Mouse (Mus musculus) left cerebral cortex, adult 2 months (tissue): Measurements from ENCODE around the gene Fam234b. TPM values are rescaled to one million over a fixed set of nuclear protein-coding genes. Genes with fewer than 3 reads are reported as not detected.
A peak's percentile ranks its signal among the peaks of the same experiment; 100 is the strongest.

ENCODE experiments used
- DNase-seq, 2 experiments: peaks; one replicate each; pipeline ENCODE4 v3.0.0; 2021 to 2022; ENCODE audit warnings: low spot score in 2 of 2, mixed read lengths in 1 of 2; ENCODE audit errors: extremely low spot score in 1 of 2
- H3K27ac ChIP-seq: fragments of 200-600 bp; 2 replicates; pipeline ENCODE4 v1.8.1; 2022
- H3K4me3 ChIP-seq: fragments of 200-600 bp; 2 replicates; pipeline ENCODE4 v1.8.1; 2022
- CTCF ChIP-seq: fragments of 200-600 bp; IDR thresholded peaks from 2 replicates; pipeline ENCODE4 v1.8.1; 2022; ENCODE audit warnings: antibody characterized with exemption, mild to moderate bottlenecking, moderate library complexity
- intact Hi-C: fragments of 180-260 bp; cut with DNase I; formaldehyde crosslinking; loops from one replicate; pipeline ENCODE4 v1.15.1; 2025
- total RNA-seq, 2 experiments: library from RNA; stranded (reverse); gene quantifications; 2 replicates each; pipeline ENCODE4 v1.2.3; 2021

Gene Fam234b
- total RNA-seq, 2 experiments from 2014 or later, result 167 to 178 TPM

DNA sequence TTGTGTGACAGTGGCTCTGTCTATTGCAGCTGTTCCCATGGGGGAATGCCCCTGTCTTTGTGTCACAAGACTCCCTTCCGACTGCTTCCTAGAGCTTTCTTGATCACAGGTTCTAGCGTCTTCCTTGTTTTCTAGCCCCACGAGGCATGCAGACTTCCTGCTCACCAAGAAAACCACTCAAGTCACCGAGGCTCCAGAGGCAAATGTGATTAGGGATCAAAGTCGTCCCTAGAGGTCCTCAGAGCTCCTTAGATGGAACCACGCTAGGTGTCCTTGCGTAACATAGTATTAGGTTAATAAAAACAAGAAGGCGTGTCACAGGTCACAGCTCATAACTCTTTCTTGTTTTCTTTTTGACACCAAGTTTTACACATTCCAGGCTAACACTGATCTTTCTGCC lies 13.8 kb upstream of the Fam234b start:
- Histone ChIP-seq H3K27ac (no peak overlapping the region), H3K4me3 (no peak overlapping the region)
- intact Hi-C loops, result no loop called here
- peak; percentile 15 for TF ChIP-seq CTCF
- no peak for DNase-seq

DNA sequence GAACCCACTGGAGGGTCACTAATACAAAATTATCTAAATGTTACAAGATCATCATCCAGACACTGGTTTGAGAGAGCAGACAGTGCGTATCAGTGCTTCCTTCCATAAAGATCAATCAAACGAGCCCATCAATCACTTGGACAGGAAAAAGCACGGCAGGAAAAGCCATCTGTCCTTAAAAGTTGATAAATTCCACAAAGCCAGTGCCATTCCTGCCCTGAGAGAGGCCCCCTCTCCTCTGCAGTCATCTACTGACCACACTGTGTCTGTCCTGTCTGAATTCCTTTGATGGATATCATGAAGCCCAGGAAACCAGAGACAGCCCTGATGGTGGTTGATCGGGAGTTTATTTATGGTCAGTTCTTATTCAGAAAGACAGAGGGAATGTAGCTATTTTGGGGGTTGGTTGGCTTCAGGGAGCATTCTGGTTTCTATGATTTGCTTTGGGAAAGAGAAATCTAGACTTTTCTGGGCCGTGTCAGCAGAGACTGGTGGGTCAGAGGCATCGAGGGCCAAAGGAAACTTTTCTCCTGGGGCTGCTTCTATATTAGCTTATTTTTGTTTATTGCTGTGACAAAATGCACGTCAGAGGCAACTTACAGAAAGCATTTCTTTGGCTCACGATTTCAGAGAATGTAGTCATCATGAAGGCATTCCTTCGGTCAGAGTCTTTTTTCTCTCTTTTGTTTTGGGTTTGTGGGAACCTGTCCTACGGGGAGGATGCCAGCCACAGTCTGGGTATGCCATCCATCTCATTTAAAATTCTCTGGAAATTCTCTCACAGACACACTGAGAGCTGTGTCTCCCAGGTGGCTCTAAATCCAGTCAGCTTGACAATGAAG lies 10.5 kb upstream of the Fam234b start:
- intact Hi-C loops, result no loop called here
- no peak overlapping the region for H3K27ac ChIP-seq

DNA sequence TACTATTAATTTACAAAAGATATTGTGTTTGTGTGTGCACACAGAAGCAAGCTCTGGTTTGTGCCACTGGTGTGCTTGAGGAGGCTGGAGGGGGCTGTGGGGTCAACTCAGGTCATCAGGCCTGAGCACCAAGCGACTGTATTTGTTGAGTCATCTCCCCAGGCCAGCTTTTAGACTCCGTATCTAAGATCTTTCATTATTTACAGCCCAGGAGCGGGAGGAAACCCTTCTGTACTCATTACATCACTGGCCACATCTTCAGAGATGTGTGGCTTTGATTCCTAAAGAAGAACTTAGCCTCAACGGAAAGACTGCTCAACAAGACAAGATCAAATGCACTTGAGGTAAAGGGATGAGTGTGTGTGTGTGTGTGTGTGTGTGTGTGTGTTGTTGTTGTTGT lies 9.1 kb upstream of the Fam234b start:
- DNase-seq, result no peak
- intact Hi-C loops, result no loop called here
- no peak for TF ChIP-seq CTCF
- Histone ChIP-seq H3K4me3 (no peak overlapping the region), H3K27ac (no peak overlapping the region)

More for the DNA sequence above, 10.5 kb upstream of the Fam234b start:
- no peak overlapping the region for H3K4me3 ChIP-seq
- no peak for TF ChIP-seq CTCF
- no peak for DNase-seq

DNA sequence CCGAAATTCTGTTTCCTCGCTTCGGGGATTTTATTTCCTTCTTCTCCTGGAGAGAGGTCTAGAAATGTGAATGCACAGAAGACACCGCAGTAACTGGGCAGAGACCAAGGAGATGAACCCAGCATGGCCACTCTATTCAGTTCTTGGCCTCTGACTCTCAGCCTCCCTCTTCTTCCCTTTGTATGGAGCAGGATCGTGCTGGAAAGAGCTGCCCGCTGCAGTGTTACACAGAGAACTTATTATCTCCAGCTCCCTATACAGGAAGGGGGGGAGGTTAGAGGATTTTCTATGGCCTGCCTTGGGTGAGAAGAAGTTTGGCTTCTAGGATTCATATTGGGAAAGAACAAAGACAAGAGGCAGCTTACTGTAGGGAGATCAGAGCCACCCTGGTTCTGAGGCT lies 7.7 kb upstream of the Fam234b start:
- intact Hi-C loops, result no loop called here
- H3K4me3 ChIP-seq, result no peak overlapping the region
- TF ChIP-seq CTCF, result no peak
- no peak overlapping the region for H3K27ac ChIP-seq
- no peak for DNase-seq

DNA sequence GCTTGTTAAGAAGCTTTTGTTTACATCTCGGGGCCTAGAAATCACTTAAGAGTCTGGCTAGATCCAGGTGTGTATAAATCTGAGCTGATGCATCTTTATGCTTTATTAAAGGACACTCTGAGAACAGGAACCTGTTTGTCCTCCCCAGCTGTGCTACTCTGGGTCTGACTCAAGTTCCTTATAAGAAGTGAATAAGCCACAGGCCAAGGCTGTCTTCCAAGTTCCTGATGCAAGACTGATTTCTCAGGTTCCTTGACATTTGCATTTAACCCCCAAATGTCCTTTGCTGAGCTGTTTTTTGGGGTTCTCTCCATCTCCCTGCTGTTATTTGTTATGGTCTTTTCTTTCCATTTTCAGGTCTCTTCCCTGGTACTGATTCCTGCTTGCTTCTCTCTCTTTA lies 5.9 kb upstream of the Fam234b start:
- no peak for TF ChIP-seq CTCF
- Histone ChIP-seq H3K4me3 (no peak overlapping the region), H3K27ac (no peak overlapping the region)
- DNase-seq, result no peak
- intact Hi-C loops, result no loop called here

DNA sequence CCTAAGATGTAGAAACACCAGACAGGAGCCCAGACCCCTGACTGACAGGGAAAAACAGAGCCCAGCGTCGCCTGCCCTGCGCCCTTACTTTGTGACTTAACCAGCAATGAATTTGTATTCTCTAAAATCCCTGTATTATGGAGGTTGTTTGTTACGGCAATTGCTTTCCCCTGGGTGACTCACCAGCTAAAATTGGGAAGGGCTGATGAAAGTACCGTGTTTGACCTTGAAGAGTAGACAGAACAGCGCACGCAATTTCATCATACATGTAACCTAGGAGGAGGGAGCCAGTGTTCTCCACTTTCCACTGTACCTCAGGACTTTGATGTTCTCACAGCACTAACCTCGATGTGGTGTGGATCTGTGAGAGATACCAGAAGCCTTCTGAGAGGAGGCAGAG lies 4.8 kb upstream of the Fam234b start:
- intact Hi-C loops, result no loop called here
- TF ChIP-seq CTCF, result no peak
- Histone ChIP-seq H3K4me3 (no peak overlapping the region), H3K27ac (no peak overlapping the region)
- DNase-seq, result no peak

DNA sequence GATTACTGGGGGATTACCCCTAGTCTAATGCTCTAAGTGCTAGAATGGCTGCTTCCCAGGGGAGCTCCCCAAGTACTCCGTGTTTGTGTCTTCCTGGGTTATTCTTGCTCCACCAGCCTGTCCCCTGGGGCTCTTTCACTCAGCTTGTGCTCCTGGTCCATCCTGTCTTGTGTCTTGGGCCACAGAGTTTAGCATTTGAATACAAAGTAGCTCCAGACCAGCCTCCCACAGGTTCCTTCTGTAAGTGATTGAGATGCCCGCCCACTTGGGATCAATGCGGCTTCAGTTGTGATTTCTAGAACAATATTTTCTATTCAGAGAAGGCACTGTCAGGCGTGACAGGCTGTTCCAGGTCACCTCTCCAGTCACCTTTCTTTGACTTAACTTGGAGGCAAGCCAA lies 4.0 kb upstream of the Fam234b start:
- H3K27ac ChIP-seq, result no peak overlapping the region
- H3K4me3 ChIP-seq, result no peak overlapping the region
- intact Hi-C loops, result no loop called here
- no peak for DNase-seq
- TF ChIP-seq CTCF, result no peak

DNA sequence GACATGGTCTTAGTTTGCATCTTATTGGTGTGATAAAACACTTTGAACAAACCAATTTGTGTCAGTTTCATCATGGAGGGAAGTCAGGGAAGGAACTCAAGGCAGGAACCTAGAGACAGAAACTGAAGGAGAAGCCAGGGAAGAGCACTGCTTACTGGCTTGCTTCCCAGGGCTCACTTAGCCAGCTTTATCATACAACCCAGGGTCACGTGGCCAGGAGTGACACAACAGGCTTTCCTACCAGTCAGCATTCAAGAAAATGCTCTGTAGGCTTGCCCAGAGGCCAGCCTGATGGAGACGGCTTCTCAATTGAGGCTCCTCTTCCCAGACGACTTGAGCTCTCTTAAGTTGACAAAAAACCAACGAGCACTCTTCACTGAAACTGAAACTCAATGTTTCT lies 2.9 kb upstream of the Fam234b start:
- no peak overlapping the region for H3K4me3 ChIP-seq
- no peak for TF ChIP-seq CTCF
- intact Hi-C loops, result no loop called here
- no peak overlapping the region for H3K27ac ChIP-seq
- DNase-seq, result no peak

DNA sequence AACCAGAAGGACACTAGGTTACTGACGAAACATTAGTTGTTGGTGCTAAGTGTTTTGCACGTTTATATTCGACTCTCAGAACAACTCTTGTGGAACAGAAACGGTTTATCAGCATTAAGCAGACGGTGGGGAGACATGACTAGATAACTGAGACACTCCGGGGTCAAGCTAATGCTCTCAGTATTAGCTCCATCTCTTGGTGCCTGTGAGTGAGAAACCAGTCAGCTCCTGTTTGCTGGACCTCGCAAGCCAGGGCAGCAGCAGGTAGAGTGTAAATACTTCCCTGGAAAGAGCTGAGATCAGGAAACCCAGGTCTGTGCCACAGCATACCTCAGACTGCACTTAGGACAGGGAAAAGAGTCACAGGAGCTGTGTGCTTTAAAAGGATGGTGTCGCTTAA lies 1.1 kb upstream of the Fam234b start:
- no peak for DNase-seq
- H3K27ac ChIP-seq, result no peak overlapping the region
- no peak for TF ChIP-seq CTCF
- intact Hi-C loops, result no loop called here
- H3K4me3 ChIP-seq, result no peak overlapping the region

DNA sequence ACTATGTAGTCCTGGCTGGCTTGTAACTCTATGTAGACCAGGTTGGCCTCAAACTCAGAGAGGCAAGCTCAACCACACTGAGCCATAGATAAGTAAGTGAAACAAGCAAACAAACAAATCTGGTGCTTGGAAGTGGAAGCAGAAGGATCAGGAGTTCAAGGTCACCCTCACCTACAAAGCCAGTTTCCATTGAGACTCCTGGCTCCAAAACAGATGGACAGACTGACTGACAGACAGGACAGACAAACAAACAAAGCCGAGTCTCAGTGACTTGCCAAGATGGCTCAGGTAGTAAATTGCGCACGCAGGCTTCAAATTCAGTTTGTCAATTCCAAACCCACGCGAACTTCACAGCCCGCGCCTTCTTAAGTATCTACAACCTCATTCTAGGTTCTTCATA lies 331 bp upstream of the Fam234b start:
- H3K4me3 ChIP-seq, result peak overlapping the region; percentile 78
- no peak for DNase-seq
- peak overlapping the region; percentile 53; the same call in 1 of the 2 replicates for H3K27ac ChIP-seq
- intact Hi-C loops, result no loop called here
- no peak for TF ChIP-seq CTCF

DNA sequence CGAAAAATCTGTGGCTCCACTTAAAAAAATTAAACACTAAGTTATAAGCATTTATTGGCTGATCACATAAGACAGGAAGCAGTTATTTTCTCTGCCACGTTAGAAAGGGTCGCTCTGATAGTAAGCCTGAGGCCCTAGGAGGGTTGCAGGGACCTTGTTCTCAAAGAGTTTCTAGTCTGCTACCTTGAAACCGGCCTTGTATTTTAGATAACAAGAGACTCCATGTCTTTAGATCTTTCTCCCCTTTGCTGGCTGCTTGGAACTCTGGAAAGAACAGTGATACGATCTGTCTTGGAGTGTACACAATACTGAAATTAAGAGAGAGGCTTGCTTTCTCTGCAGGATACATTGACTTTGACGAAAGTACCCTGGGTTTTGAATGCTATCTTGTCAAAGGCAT lies 949 bp downstream of the Fam234b start:
- no peak for TF ChIP-seq CTCF
- no peak for DNase-seq
- Histone ChIP-seq H3K4me3 (peak overlapping the region; percentile 78), H3K27ac (peak overlapping the region; percentile 90)
- intact Hi-C loops, result loop anchor here (1.0 to 2.0 kb wide), 2 partner anchors 34 to 48 kb away; no protein-coding TSS in a partner anchor

DNA sequence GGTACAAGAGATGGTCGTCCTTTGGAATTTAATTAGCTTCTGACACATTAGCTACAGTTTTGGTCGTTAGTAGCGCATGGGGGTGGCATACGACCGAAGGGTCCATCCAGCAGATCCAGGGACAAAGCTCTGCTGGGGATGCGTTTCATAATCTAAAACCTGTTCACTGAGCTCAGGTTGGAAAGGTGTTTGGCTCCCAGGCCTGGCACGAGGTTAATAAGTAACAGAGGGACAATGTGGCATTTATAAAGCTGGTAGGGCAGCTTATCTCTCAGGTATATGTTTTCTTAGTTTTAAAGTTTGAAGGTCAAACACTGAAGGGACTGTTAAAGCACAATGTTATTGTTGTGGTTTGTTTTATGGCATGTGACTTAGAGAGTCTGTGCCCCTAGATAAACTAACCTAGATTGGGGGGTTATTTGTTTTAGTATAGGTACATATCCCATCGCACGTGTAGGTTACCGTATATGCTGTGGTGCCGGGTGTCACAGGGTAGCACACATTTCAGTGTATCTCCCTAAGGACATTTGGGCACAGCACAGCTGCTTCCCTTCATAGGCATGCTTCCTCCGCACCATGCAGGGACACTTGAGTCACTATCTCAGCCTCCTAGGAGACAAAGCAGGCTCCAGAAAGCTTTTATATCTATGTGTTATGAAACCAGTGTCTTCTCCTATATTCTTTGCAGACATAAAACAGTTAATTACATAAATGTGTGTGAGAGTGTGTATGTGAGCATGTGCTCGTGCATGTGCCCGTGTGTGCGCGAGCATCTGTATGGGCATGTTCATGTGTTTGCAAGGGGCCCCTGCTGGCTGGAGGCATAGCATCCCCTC lies 2.6 kb downstream of the Fam234b start:
- Histone ChIP-seq H3K4me3 (peak overlapping the region; percentile 78), H3K27ac (peak overlapping the region; percentile 75)
- DNase-seq, result peak; percentile 27 to 48
- intact Hi-C loops, result no loop called here
- TF ChIP-seq CTCF, result no peak; the same call in 1 of the 2 replicates
